Mouse (Mus musculus): ENCODE measurements at regions not wholly inside any gene's neighbourhood (a gene's known extent, or its start where the extent isn't known, plus 50 kb on each side); places are given as distances from the start of the nearest gene placed in this dataset.

DNA sequence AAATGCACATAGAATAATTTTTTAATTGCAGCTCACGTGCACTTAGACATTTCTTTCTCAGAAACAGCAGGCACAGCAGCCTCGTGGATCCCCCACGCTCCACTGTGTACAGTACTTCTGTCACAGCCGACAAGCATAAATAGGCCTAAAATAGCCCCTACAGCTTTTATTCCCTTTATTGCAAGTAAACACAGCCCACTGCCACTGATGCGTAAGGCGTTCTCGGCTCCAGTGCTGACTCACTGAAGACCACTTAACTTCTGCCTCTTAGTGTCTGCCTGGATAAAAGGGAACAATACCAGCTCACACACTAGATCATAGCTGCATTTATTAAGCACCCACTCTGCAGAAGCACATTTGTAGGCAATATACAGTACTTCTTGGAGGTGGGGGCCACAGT is 60.5 kb upstream of the Actbl2 start:
- no peak for ATAC-seq (ENCODE audit: low FRiP score, low TSS enrichment)
- no peaks in the 10 kb centered on the region for H3K4me1 ChIP-seq (ENCODE audit: control insufficient read depth, insufficient read depth, low read length)
- no peak overlapping the region for H3K9ac ChIP-seq (ENCODE audit: low read depth, low read length)
- no peaks in the 10 kb centered on the region for H3K9me3 ChIP-seq (ENCODE audit: control insufficient read depth, low read length)
- 57% methylated on average over 7 of the region's 7 CpGs for WGBS
- no peaks in the 10 kb centered on the region for H3K27me3 ChIP-seq (ENCODE audit: control insufficient read depth, insufficient read depth, low read length)
- H3K27ac ChIP-seq (ENCODE audit: low read depth, low read length) = no peak overlapping the region
- H3K36me3 ChIP-seq (ENCODE audit: control insufficient read depth, insufficient read depth, low read length) = no peaks in the 10 kb centered on the region
- no peak overlapping the region for H3K4me3 ChIP-seq (ENCODE audit: low read length)
- no peak overlapping the region for H3K4me2 ChIP-seq (replicated peaks; ENCODE audit: low read depth, low read length)

- Histone ChIP-seq H3K9ac (ENCODE audit: low read depth, low read length) (no peak overlapping the region), H3K9me3 (ENCODE audit: control insufficient read depth, low read length) (no peaks in the 10 kb centered on the region), H3K4me2 (replicated peaks; ENCODE audit: low read depth, low read length) (no peak overlapping the region), H3K4me3 (ENCODE audit: low read length) (no peak overlapping the region), H3K4me1 (ENCODE audit: control insufficient read depth, insufficient read depth, low read length) (no peaks in the 10 kb centered on the region), H3K27ac (ENCODE audit: low read depth, low read length) (no peak overlapping the region), H3K27me3 (ENCODE audit: control insufficient read depth, insufficient read depth, low read length) (no peaks in the 10 kb centered on the region), H3K36me3 (ENCODE audit: control insufficient read depth, insufficient read depth, low read length) (no peaks in the 10 kb centered on the region)
- WGBS = 91% methylated on average over 3 of the region's 3 CpGs
- no peak for ATAC-seq (ENCODE audit: low FRiP score, low TSS enrichment)
Measured at GRCm38 (mm10) chr13:111201532-111201931, 53.3 kb upstream of the Actbl2 start.

DNA sequence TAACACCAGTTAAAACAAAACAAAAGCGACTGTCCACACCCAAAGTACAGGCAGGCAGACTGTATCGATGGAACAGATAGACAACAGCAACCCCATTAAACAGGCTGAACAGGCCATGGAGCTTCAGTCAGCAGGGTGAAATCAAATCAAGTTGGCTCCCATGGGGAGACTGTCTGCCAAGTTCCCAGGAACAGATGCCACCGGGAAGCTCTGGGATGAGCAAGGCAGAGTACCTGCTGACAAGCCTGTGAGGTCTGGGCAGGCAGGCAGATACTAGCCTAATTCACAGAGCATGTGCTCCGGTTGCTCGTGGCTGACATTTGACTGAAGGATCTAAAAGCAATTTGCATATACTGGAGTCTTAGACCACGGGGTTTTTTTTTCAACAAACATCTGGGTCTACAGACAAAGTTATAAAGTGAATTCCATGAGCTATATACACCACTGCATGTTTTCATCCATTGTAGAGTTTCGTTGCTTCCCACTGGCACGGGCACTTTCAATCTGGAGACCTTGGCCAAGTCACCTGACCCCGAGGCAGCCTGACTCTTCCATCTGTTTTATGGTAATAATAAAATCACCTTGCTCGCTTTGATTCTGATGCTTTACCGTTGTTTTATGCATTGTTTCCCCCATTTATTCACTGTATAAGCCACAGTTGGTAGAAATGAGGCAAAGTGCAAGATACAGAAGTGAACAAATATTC is 50.1 kb upstream of the Actbl2 start:
- no peak overlapping the region for H3K4me3 ChIP-seq (ENCODE audit: low read length)
- H3K27ac ChIP-seq (ENCODE audit: low read depth, low read length) = no peak overlapping the region
- ATAC-seq (ENCODE audit: low FRiP score, low TSS enrichment) = no peak
- 88% methylated on average over 11 of the region's 11 CpGs for WGBS
- H3K36me3 ChIP-seq (ENCODE audit: control insufficient read depth, insufficient read depth, low read length) = no peaks in the 10 kb centered on the region
- no peaks in the 10 kb centered on the region for H3K9me3 ChIP-seq (ENCODE audit: control insufficient read depth, low read length)
- no peak overlapping the region for H3K4me2 ChIP-seq (replicated peaks; ENCODE audit: low read depth, low read length)
- no peaks in the 10 kb centered on the region for H3K27me3 ChIP-seq (ENCODE audit: control insufficient read depth, insufficient read depth, low read length)
- no peaks in the 10 kb centered on the region for H3K4me1 ChIP-seq (ENCODE audit: control insufficient read depth, insufficient read depth, low read length)
- H3K9ac ChIP-seq (ENCODE audit: low read depth, low read length) = no peak overlapping the region

Data from kidney, embryonic 14.5 days (tissue).